ENCODE assay signal across 21 mouse cellular contexts in the genomic region with DNA sequence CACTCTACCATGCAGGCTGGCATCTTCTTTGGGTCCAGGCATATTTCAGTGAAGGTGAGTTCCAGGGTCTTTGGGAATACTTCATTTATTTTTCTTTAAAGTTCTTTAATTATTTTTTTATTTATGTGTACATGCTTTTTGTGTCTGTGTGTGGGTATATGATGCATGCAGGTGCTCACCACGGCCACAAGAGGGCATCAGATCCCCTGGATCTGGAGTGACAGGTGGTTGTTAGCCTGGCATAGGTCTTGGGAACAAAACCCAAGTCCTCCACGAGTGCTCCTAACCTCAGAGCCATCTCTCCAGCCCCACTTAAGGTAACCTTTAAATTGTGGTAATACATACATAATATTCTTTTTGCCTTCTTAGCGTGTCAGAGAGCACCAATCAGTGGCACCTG. TPM values are rescaled to one million over a fixed set of nuclear protein-coding genes. Genes with fewer than 3 reads are reported as not detected.
A peak's percentile ranks its signal among the peaks of the same experiment; 100 is the strongest.
DNase-seq lines count a peak whose midpoint lies in the region; ATAC-seq and TF ChIP-seq lines count a peak whose summit lies in the region.
"Had no signal": no experiment of that assay in that cellular context is flagged by ENCODE, and none has a peak within 500 bp of the region (broad histone marks: within the 10 kb centered on the region; RNA-seq: fewer than 3 reads in every experiment).

No protein-coding gene starts in this region.

- H3K27ac ChIP-seq in hindbrain, postnatal 0 days: no peak overlapping the region
- H3K27ac ChIP-seq in hindbrain, embryonic 16.5 days (ENCODE audit: low read depth, low read length): no peak overlapping the region
- no peak overlapping the region for H3K27ac ChIP-seq in lung, embryonic 14.5 days (ENCODE audit: low read depth)
- H3K27ac ChIP-seq in embryonic fibroblast, embryonic 13.5 days (ENCODE audit: insufficient read depth, low read length): no peak overlapping the region
- H3K27ac ChIP-seq: forebrain, embryonic 13.5 days; intestine, embryonic 15.5 days had no signal

- H3K4me2 ChIP-seq in hindbrain, postnatal 0 days (ENCODE audit: low read depth, low read length): no peak overlapping the region
- no peak overlapping the region for H3K4me2 ChIP-seq in hindbrain, embryonic 16.5 days (ENCODE audit: low read length)
- no peak overlapping the region for H3K4me2 ChIP-seq in lung, embryonic 14.5 days
- H3K4me2 ChIP-seq: forebrain, embryonic 13.5 days; intestine, embryonic 15.5 days; neural tube, embryonic 13.5 days had no signal

- no peak for DNase-seq in hindbrain, postnatal 0 days (ENCODE audit: low spot score)
- no peak for DNase-seq in lung, embryonic 14.5 days
- no peak for DNase-seq in lung, postnatal 36 days
- DNase-seq in G1E (ENCODE audit: low spot score): no peak
- DNase-seq in urinary bladder, adult 2 months (ENCODE audit: low spot score): no peak
- DNase-seq: cerebellum, adult 9-11 months; embryo, embryonic 11 days; heart, adult 18-20 months; kidney, postnatal 4 days; left cerebral cortex, postnatal 4 days; thymus, adult 2 months had no signal

- H3K4me1 ChIP-seq in hindbrain, postnatal 0 days (ENCODE audit: insufficient read depth, low read length): no peaks in the 10 kb centered on the region
- peaks cover 12% of the 10 kb centered on the region for H3K4me1 ChIP-seq in hindbrain, embryonic 16.5 days (ENCODE audit: control insufficient read depth, insufficient read depth, low read depth, low read length)
- H3K4me1 ChIP-seq in lung, embryonic 14.5 days (ENCODE audit: insufficient read depth): no peaks in the 10 kb centered on the region
- H3K4me1 ChIP-seq in G1E (ENCODE audit: insufficient read depth, low read depth, low read length): no peaks in the 10 kb centered on the region
- no peaks in the 10 kb centered on the region for H3K4me1 ChIP-seq in embryonic fibroblast, embryonic 13.5 days (ENCODE audit: control insufficient read depth, insufficient read depth, low read length)
- H3K4me1 ChIP-seq: forebrain, embryonic 13.5 days; intestine, embryonic 15.5 days had no signal

- TF ChIP-seq POLR2A in embryonic fibroblast, embryonic 13.5 days (IDR thresholded peaks at IDR 0.05; ENCODE audit: low read depth, low read length): no peak

- WGBS in hindbrain, postnatal 0 days: 84% methylated on average over 3 of the region's 3 CpGs
- 80% methylated on average over 3 of the region's 3 CpGs for WGBS in hindbrain, embryonic 16.5 days
- 71% methylated on average over 3 of the region's 3 CpGs for WGBS in lung, embryonic 14.5 days

- H3K4me3 ChIP-seq in hindbrain, postnatal 0 days (ENCODE audit: low read length): no peak overlapping the region
- no peak overlapping the region for H3K4me3 ChIP-seq in hindbrain, embryonic 16.5 days (ENCODE audit: low read length)
- no peak overlapping the region for H3K4me3 ChIP-seq in lung, embryonic 14.5 days (ENCODE audit: low read depth, low read length)
- H3K4me3 ChIP-seq in G1E (ENCODE audit: low read depth, low read length): no peak overlapping the region
- H3K4me3 ChIP-seq in embryonic fibroblast, embryonic 13.5 days (ENCODE audit: insufficient read depth, low read length): no peak overlapping the region
- H3K4me3 ChIP-seq: forebrain, embryonic 13.5 days; intestine, embryonic 15.5 days; neural tube, embryonic 13.5 days had no signal

- H3K27me3 ChIP-seq in hindbrain, postnatal 0 days (ENCODE audit: insufficient read depth, low read length): no peaks in the 10 kb centered on the region
- H3K27me3 ChIP-seq in hindbrain, embryonic 16.5 days (replicated peaks; ENCODE audit: control insufficient read depth, insufficient read depth, low read length): no peaks in the 10 kb centered on the region
- no peaks in the 10 kb centered on the region for H3K27me3 ChIP-seq in lung, embryonic 14.5 days (ENCODE audit: insufficient read depth, low read length)
- H3K27me3 ChIP-seq in G1E (ENCODE audit: insufficient read depth, low read length): peaks cover 2% of the 10 kb centered on the region; the same call in 1 of the 2 replicates
- H3K27me3 ChIP-seq: forebrain, embryonic 13.5 days; intestine, embryonic 15.5 days; neural tube, embryonic 13.5 days had no signal

- H3K9me3 ChIP-seq in hindbrain, postnatal 0 days (ENCODE audit: low read length): no peaks in the 10 kb centered on the region
- no peaks in the 10 kb centered on the region for H3K9me3 ChIP-seq in hindbrain, embryonic 16.5 days (ENCODE audit: control insufficient read depth, low read length)
- no peaks in the 10 kb centered on the region for H3K9me3 ChIP-seq in lung, embryonic 14.5 days (ENCODE audit: low read depth, low read length)
- H3K9me3 ChIP-seq in G1E (replicated peaks): peaks cover 6% of the 10 kb centered on the region
- H3K9me3 ChIP-seq: intestine, embryonic 15.5 days; neural tube, embryonic 13.5 days had no signal

- no peak for ATAC-seq in hindbrain, postnatal 0 days
- ATAC-seq in hindbrain, embryonic 16.5 days: no peak
- ATAC-seq in lung, embryonic 14.5 days (ENCODE audit: insufficient read depth): no peak
- no peak for ATAC-seq in G1E (ENCODE audit: extremely low read depth, insufficient number of reproducible peaks, low FRiP score, poor library complexity, severe bottlenecking)
- ATAC-seq: CD4-positive, CD25-positive, alpha-beta regulatory T cell, adult 4 months; forebrain, embryonic 13.5 days; intestine, embryonic 15.5 days had no signal

- TF ChIP-seq CTCF in hindbrain, postnatal 0 days (IDR thresholded peaks at IDR 0.05; ENCODE audit: low read depth): peak; percentile 32
- TF ChIP-seq CTCF in lung, embryonic 14.5 days (IDR thresholded peaks at IDR 0.05; ENCODE audit: low read depth): peak; percentile 43
- TF ChIP-seq CTCF in G1E (IDR thresholded peaks at IDR 0.05; ENCODE audit: low read depth, low read length): 0 out of 2 replicates have a peak, but pooled peaks have one; percentile 23
- 0 out of 2 replicates have a peak, but pooled peaks have one; percentile 17 for TF ChIP-seq CTCF in embryonic fibroblast, embryonic 13.5 days (IDR thresholded peaks at IDR 0.05; ENCODE audit: borderline replicate concordance, insufficient read depth, low read length)

- H3K9ac ChIP-seq in hindbrain, postnatal 0 days (replicated peaks; ENCODE audit: low read length): no peak overlapping the region
- no peak overlapping the region for H3K9ac ChIP-seq in hindbrain, embryonic 16.5 days (ENCODE audit: low read depth, low read length)
- no peak overlapping the region for H3K9ac ChIP-seq in lung, embryonic 14.5 days
- H3K9ac ChIP-seq: forebrain, embryonic 13.5 days; intestine, embryonic 15.5 days; neural tube, embryonic 13.5 days had no signal

- no peaks in the 10 kb centered on the region for H3K36me3 ChIP-seq in hindbrain, postnatal 0 days (ENCODE audit: insufficient read depth, low read length)
- H3K36me3 ChIP-seq in hindbrain, embryonic 16.5 days (ENCODE audit: control insufficient read depth, insufficient read depth, low read length): no peaks in the 10 kb centered on the region
- H3K36me3 ChIP-seq in lung, embryonic 14.5 days (ENCODE audit: insufficient read depth): no peaks in the 10 kb centered on the region
- no peaks in the 10 kb centered on the region for H3K36me3 ChIP-seq in G1E (replicated peaks)
- H3K36me3 ChIP-seq: intestine, embryonic 15.5 days; neural tube, embryonic 13.5 days had no signal

RNA-seq across cellular contexts. Expression of a gene that starts 10.7 kb away (rescaled TPM):
- 0.11 and 0.73 TPM in 2 replicates for total RNA-seq in hindbrain, postnatal 0 days (2014; rRNA removed)
- 0.19 and 0.21 TPM in 2 replicates for polyA plus RNA-seq in hindbrain, postnatal 0 days (2015; fragmentation: Nextera tagmentation; extraction: Ambion mirVana)
- polyA plus RNA-seq in hindbrain, embryonic 16.5 days (2015; fragmentation: Nextera tagmentation; extraction: Ambion mirVana): 0.13 and 0.14 TPM in 2 replicates
- not detected in 2 replicates for polyA plus RNA-seq in lung, embryonic 14.5 days (2014; fragmentation: Nextera tagmentation; extraction: Ambion mirVana)
- total RNA-seq in G1E (2014; fragmentation: Nextera tagmentation): not detected in 2 replicates
- 0.11 TPM in 1 of 2 replicates, not detected in the other for total RNA-seq in G1E (2017)
- not detected in 2 replicates for polyA plus RNA-seq in G1E (2012)
- not detected in 2 replicates for polyA plus RNA-seq in embryonic fibroblast, embryonic 13.5 days (2011; ENCODE audit: insufficient read length, low read depth, missing spikeins)
- polyA plus RNA-seq in urinary bladder, adult 2 months (2012; rRNA removed): 3.5 and 6.6 TPM in 2 replicates
- total RNA-seq: left cerebral cortex, postnatal 4 days; megakaryocyte, adult 5-6 weeks; monocyte, adult 5-6 weeks had no signal
- polyA plus RNA-seq: CD4-positive, CD25-positive, alpha-beta regulatory T cell, adult 4 months; liver, embryonic 16.5 days; neural tube, embryonic 13.5 days had no signal

RNA-seq across cellular contexts. Expression of a gene that starts 20.0 kb away (rescaled TPM):
- total RNA-seq in hindbrain, postnatal 0 days (2014; rRNA removed): 20.6 and 24.1 TPM in 2 replicates
- 10.6 and 12.0 TPM in 2 replicates for polyA plus RNA-seq in hindbrain, postnatal 0 days (2015; fragmentation: Nextera tagmentation; extraction: Ambion mirVana)
- 7.1 and 8.3 TPM in 2 replicates for polyA plus RNA-seq in hindbrain, embryonic 16.5 days (2015; fragmentation: Nextera tagmentation; extraction: Ambion mirVana)
- polyA plus RNA-seq in lung, embryonic 14.5 days (2014; fragmentation: Nextera tagmentation; extraction: Ambion mirVana): 3.0 and 3.4 TPM in 2 replicates
- total RNA-seq in G1E (2014; fragmentation: Nextera tagmentation) (not detected in 2 replicates), G1E (2017) (not detected in 2 replicates)
- polyA plus RNA-seq in G1E (2012): not detected in 2 replicates
- polyA plus RNA-seq in embryonic fibroblast, embryonic 13.5 days (2011; ENCODE audit: insufficient read length, low read depth, missing spikeins): not detected in 2 replicates
- 147 and 168 TPM in 2 replicates for polyA plus RNA-seq in urinary bladder, adult 2 months (2012; rRNA removed)
- total RNA-seq: megakaryocyte, adult 5-6 weeks; monocyte, adult 5-6 weeks had no signal
- polyA plus RNA-seq: CD4-positive, CD25-positive, alpha-beta regulatory T cell, adult 4 months had no signal

RNA-seq across cellular contexts. Expression of a gene that starts 33.6 kb away (rescaled TPM):
- 0.63 and 1.0 TPM in 2 replicates for total RNA-seq in hindbrain, postnatal 0 days (2014; rRNA removed)
- polyA plus RNA-seq in hindbrain, postnatal 0 days (2015; fragmentation: Nextera tagmentation; extraction: Ambion mirVana): 0.11 TPM in 1 of 2 replicates, not detected in the other
- polyA plus RNA-seq in hindbrain, embryonic 16.5 days (2015; fragmentation: Nextera tagmentation; extraction: Ambion mirVana): 0.23 and 0.29 TPM in 2 replicates
- polyA plus RNA-seq in lung, embryonic 14.5 days (2014; fragmentation: Nextera tagmentation; extraction: Ambion mirVana): 0.09 TPM in 1 of 2 replicates, not detected in the other
- total RNA-seq in G1E (2014; fragmentation: Nextera tagmentation) (not detected in 2 replicates), G1E (2017) (not detected in 2 replicates)
- not detected in 2 replicates for polyA plus RNA-seq in G1E (2012)
- not detected in 2 replicates for polyA plus RNA-seq in embryonic fibroblast, embryonic 13.5 days (2011; ENCODE audit: insufficient read length, low read depth, missing spikeins)
- polyA plus RNA-seq in urinary bladder, adult 2 months (2012; rRNA removed): not detected in 2 replicates
- total RNA-seq: adrenal gland, adult 18-20 months; heart, adult 18-20 months; megakaryocyte, adult 5-6 weeks; monocyte, adult 5-6 weeks had no signal
- polyA plus RNA-seq: CD4-positive, CD25-positive, alpha-beta regulatory T cell, adult 4 months; forebrain, embryonic 13.5 days; intestine, embryonic 15.5 days; liver, embryonic 16.5 days; neural tube, embryonic 13.5 days had no signal

RNA-seq across cellular contexts. Expression of a gene that starts 41.2 kb away (rescaled TPM):
- 19.8 and 29.7 TPM in 2 replicates for total RNA-seq in hindbrain, postnatal 0 days (2014; rRNA removed)
- polyA plus RNA-seq in hindbrain, postnatal 0 days (2015; fragmentation: Nextera tagmentation; extraction: Ambion mirVana): 7.9 and 9.4 TPM in 2 replicates
- 13.0 and 15.2 TPM in 2 replicates for polyA plus RNA-seq in hindbrain, embryonic 16.5 days (2015; fragmentation: Nextera tagmentation; extraction: Ambion mirVana)
- polyA plus RNA-seq in lung, embryonic 14.5 days (2014; fragmentation: Nextera tagmentation; extraction: Ambion mirVana): 9.0 and 10.4 TPM in 2 replicates
- 6.6 and 7.1 TPM in 2 replicates for total RNA-seq in G1E (2014; fragmentation: Nextera tagmentation)
- 7.7 and 8.7 TPM in 2 replicates for total RNA-seq in G1E (2017)
- polyA plus RNA-seq in G1E (2012): 53.2 and 65.0 TPM in 2 replicates
- polyA plus RNA-seq in embryonic fibroblast, embryonic 13.5 days (2011; ENCODE audit: insufficient read length, low read depth, missing spikeins): 4.7 and 5.2 TPM in 2 replicates
- polyA plus RNA-seq in urinary bladder, adult 2 months (2012; rRNA removed): 11.1 and 14.5 TPM in 2 replicates

RNA-seq across cellular contexts. Expression of a gene that starts 53.6 kb away (rescaled TPM):
- total RNA-seq in hindbrain, postnatal 0 days (2014; rRNA removed): 0.26 and 0.29 TPM in 2 replicates
- polyA plus RNA-seq in hindbrain, postnatal 0 days (2015; fragmentation: Nextera tagmentation; extraction: Ambion mirVana): 0.66 and 0.98 TPM in 2 replicates
- 0.49 and 0.75 TPM in 2 replicates for polyA plus RNA-seq in hindbrain, embryonic 16.5 days (2015; fragmentation: Nextera tagmentation; extraction: Ambion mirVana)
- polyA plus RNA-seq in lung, embryonic 14.5 days (2014; fragmentation: Nextera tagmentation; extraction: Ambion mirVana): 1.8 and 1.9 TPM in 2 replicates
- total RNA-seq in G1E (2014; fragmentation: Nextera tagmentation): not detected in 2 replicates
- not detected in 2 replicates for total RNA-seq in G1E (2017)
- polyA plus RNA-seq in G1E (2012): not detected in 2 replicates
- not detected in 2 replicates for polyA plus RNA-seq in embryonic fibroblast, embryonic 13.5 days (2011; ENCODE audit: insufficient read length, low read depth, missing spikeins)
- 2.2 and 2.3 TPM in 2 replicates for polyA plus RNA-seq in urinary bladder, adult 2 months (2012; rRNA removed)
- total RNA-seq: megakaryocyte, adult 5-6 weeks; monocyte, adult 5-6 weeks had no signal
- polyA plus RNA-seq: forebrain, embryonic 13.5 days had no signal

Comparison
In these comparisons a context has a peak if more than half of its experiments do, and no peak if none do; other contexts are left out.
1. RNA of a gene that starts 20.0 kb away (polyA plus RNA-seq): 147 to 168 TPM in urinary bladder, adult 2 months; 10.6 to 12.0 TPM in hindbrain, postnatal 0 days, 7.1 to 8.3 TPM in hindbrain, embryonic 16.5 days, 3.0 to 3.4 TPM in lung, embryonic 14.5 days, not detected in embryonic fibroblast, embryonic 13.5 days and not detected in G1E; every median in the first group is over 10 times any median in the second.
2. Peak in every context shown above with its lines, with median percentiles within 50 percentile points of each other: CTCF ChIP-seq.